Mouse (Mus musculus): ENCODE measurements at regions not wholly inside any gene's neighbourhood (a gene's known extent, or its start where the extent isn't known, plus 50 kb on each side); places are given as distances from the start of the nearest gene placed in this dataset.

GRCm38 (mm10) chrX:42393836-42394556, 95.5 kb upstream of the Tex13c2 start:
- TF ChIP-seq POLR2A (IDR thresholded peaks at IDR 0.05; ENCODE audit: extremely low read depth, insufficient read depth, low read length) (no peak), CTCF (IDR thresholded peaks at IDR 0.05; ENCODE audit: low read depth, low read length) (no peak)

All from liver, adult 2 months (tissue).